Mouse (Mus musculus): Measurements from ENCODE around the gene Mms22l. TPM values are rescaled to one million over a fixed set of nuclear protein-coding genes. Genes with fewer than 3 reads are reported as not detected.
"Not testable (repeated sequence)": the region's sequence is repeated elsewhere in the genome, so short reads cannot be mapped to it uniquely, and the experiment has no call there.

Mms22l gene
- polyA plus RNA-seq (2015; fragmentation: Nextera tagmentation; extraction: Ambion mirVana), result 7.9 and 8.3 TPM in 2 replicates

- Histone ChIP-seq H3K4me2 (ENCODE audit: low read depth, low read length) (peak within 1 kb of the TSS; percentile 85), H3K4me3 (ENCODE audit: low read depth, low read length) (peak within 1 kb of the TSS; percentile 97), H3K27ac (ENCODE audit: low read depth) (peak within 1 kb of the TSS; percentile 93), H3K9ac (replicated peaks) (peak within 1 kb of the TSS; percentile 98), H3K27me3 (ENCODE audit: insufficient read depth, low read length) (no peaks in the 10 kb centered on the region), H3K36me3 (replicated peaks; ENCODE audit: insufficient read depth, low read length) (peaks cover 4% of the 10 kb centered on the region; the same call in 1 of the 2 replicates), H3K9me3 (ENCODE audit: low read length) (no peaks in the 10 kb centered on the region), H3K4me1 (ENCODE audit: insufficient read depth) (peaks cover 3% of the 10 kb centered on the region; the same call in 1 of the 2 replicates)
- TF ChIP-seq EP300 (IDR thresholded peaks at IDR 0.05; ENCODE audit: low read depth), result peak; percentile 85
- no peak for TF ChIP-seq CTCF (IDR thresholded peaks at IDR 0.05; ENCODE audit: low read depth)
- DNase-seq (peak; percentile 98), ATAC-seq (peak; percentile 99)
- WGBS (ENCODE audit: insufficient replicate concordance), result under 1% methylated on average over 67 of the region's 83 CpGs
Measured at GRCm38 (mm10) chr4:24496116-24496952, at the start of gene Mms22l. Gene Mms22l (plus strand): TSS chr4:24496451.

DNA sequence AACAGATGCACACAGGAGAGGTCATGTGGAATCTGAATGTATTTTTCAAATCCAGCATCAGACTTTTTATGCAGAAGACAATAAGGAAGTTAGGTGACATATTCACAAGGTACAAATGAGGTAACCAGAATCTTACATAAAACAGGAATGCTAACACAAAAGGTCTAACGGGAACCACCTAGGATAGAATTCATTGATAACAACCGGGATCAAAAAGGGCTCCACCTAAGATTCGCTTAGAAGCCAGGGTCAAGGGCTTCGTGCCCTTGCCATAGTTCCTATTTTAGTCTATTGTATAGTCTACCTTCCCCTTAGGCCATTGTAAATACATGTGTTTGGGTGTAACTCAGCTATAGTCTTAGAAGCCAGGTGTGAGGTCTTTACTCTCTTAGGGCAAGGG is 12.2 kb upstream of the Mms22l start:
- not testable (repeated sequence) for H3K27ac ChIP-seq (ENCODE audit: low read depth); H3K4me1 ChIP-seq (ENCODE audit: insufficient read depth); H3K9me3 ChIP-seq (ENCODE audit: low read length); DNase-seq; H3K36me3 ChIP-seq (replicated peaks; ENCODE audit: insufficient read depth, low read length); H3K9ac ChIP-seq (replicated peaks); H3K27me3 ChIP-seq (ENCODE audit: insufficient read depth, low read length); H3K4me3 ChIP-seq (ENCODE audit: low read depth, low read length); H3K4me2 ChIP-seq (ENCODE audit: low read depth, low read length); ATAC-seq
- WGBS (ENCODE audit: insufficient replicate concordance), result 85% methylated on average over 4 of the region's 4 CpGs

DNA sequence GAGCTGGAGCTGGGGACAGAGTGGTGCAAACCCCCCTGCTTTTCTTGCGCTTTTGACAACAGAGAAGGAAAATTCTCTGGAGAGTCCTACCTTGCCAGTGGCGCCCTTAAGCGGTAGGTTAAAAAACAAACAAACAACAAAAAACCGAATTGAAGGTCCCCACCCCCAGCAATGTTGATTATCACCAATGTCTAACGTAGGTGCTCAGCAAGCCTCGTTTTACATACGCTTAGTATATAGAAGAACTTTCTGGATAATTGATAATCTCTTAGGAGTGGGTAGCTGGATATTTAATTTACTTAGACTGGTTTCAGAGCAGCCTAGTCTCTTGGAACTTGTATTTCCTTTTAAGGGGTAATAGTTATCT is 685 bp downstream of the Mms22l start:
- Histone ChIP-seq H3K4me2 (ENCODE audit: low read depth, low read length) (peak overlapping the region; percentile 85), H3K9ac (replicated peaks) (peak overlapping the region; percentile 98), H3K36me3 (replicated peaks; ENCODE audit: insufficient read depth, low read length) (peaks cover 6% of the 10 kb centered on the region; the same call in 1 of the 2 replicates), H3K4me1 (ENCODE audit: insufficient read depth) (peaks cover 3% of the 10 kb centered on the region; the same call in 1 of the 2 replicates), H3K9me3 (ENCODE audit: low read length) (no peaks in the 10 kb centered on the region), H3K4me3 (ENCODE audit: low read depth, low read length) (peak overlapping the region; percentile 97), H3K27me3 (ENCODE audit: insufficient read depth, low read length) (no peaks in the 10 kb centered on the region), H3K27ac (ENCODE audit: low read depth) (peak overlapping the region; percentile 93)
- DNase-seq, result no peak
- ATAC-seq, result no peak
- under 1% methylated on average over 7 of the region's 7 CpGs for WGBS (ENCODE audit: insufficient replicate concordance)
- no peak for TF ChIP-seq EP300 (IDR thresholded peaks at IDR 0.05; ENCODE audit: low read depth)

DNA sequence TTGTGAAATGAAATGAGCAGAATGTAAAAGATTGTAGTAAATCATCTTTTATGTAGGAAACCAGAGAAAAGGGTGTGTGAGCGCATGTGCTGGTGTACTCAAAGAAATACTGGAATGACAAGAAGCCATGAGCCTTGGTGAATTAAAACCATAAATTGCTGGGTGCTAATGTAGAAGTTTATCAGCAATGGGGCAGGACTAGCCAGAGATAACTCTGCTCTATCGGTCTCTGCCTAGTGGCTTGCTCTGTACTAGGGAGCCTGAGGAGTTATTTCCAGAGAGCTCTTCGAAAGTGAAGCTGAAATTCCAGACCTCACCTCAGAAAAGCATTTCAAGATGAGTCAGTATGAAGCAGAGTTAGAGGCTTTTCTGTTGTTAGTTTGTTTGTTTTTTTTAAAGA is 12.9 kb downstream of the Mms22l start:
- no peak overlapping the region for H3K27ac ChIP-seq (ENCODE audit: low read depth)
- no peak for TF ChIP-seq CTCF (IDR thresholded peaks at IDR 0.05; ENCODE audit: low read depth)
- TF ChIP-seq EP300 (IDR thresholded peaks at IDR 0.05; ENCODE audit: low read depth), result no peak
- H3K4me1 ChIP-seq (ENCODE audit: insufficient read depth), result no peaks in the 10 kb centered on the region
- H3K27me3 ChIP-seq (ENCODE audit: insufficient read depth, low read length), result no peaks in the 10 kb centered on the region
- H3K4me2 ChIP-seq (ENCODE audit: low read depth, low read length), result no peak overlapping the region
- H3K4me3 ChIP-seq (ENCODE audit: low read depth, low read length), result no peak overlapping the region
- H3K9ac ChIP-seq (replicated peaks), result no peak overlapping the region
- WGBS (ENCODE audit: insufficient replicate concordance), result 78% methylated on average over 3 of the region's 3 CpGs
- ATAC-seq (no peak), DNase-seq (no peak)
- H3K36me3 ChIP-seq (replicated peaks; ENCODE audit: insufficient read depth, low read length), result peaks cover 26% of the 10 kb centered on the region
- H3K9me3 ChIP-seq (ENCODE audit: low read length), result no peaks in the 10 kb centered on the region

- WGBS (ENCODE audit: insufficient replicate concordance), result 81% methylated on average over 4 of the region's 4 CpGs
- Histone ChIP-seq H3K4me2 (ENCODE audit: low read depth, low read length) (no peak overlapping the region), H3K36me3 (replicated peaks; ENCODE audit: insufficient read depth, low read length) (peaks cover 14% of the 10 kb centered on the region), H3K4me3 (ENCODE audit: low read depth, low read length) (no peak overlapping the region), H3K27ac (ENCODE audit: low read depth) (no peak overlapping the region), H3K9ac (replicated peaks) (no peak overlapping the region), H3K4me1 (ENCODE audit: insufficient read depth) (no peaks in the 10 kb centered on the region), H3K27me3 (ENCODE audit: insufficient read depth, low read length) (no peaks in the 10 kb centered on the region), H3K9me3 (ENCODE audit: low read length) (no peaks in the 10 kb centered on the region)
- DNase-seq (no peak), ATAC-seq (no peak)
- no peak for TF ChIP-seq EP300 (IDR thresholded peaks at IDR 0.05; ENCODE audit: low read depth)
- 0 out of 2 replicates have a peak, but pooled peaks have one; percentile 12 for TF ChIP-seq CTCF (IDR thresholded peaks at IDR 0.05; ENCODE audit: low read depth)
Measured at GRCm38 (mm10) chr4:24536989-24537388, 40.7 kb downstream of the Mms22l start.

- Histone ChIP-seq H3K4me2 (ENCODE audit: low read depth, low read length) (no peak overlapping the region; the same call in 1 of the 2 replicates), H3K9ac (replicated peaks) (0 out of 2 replicates have a peak overlapping the region, but pooled peaks have one; percentile 30), H3K27me3 (ENCODE audit: insufficient read depth, low read length) (no peaks in the 10 kb centered on the region), H3K4me1 (ENCODE audit: insufficient read depth) (0 out of 2 replicates have a peak, but pooled peaks cover 2% of the 10 kb centered on the region), H3K36me3 (replicated peaks; ENCODE audit: insufficient read depth, low read length) (no peaks in the 10 kb centered on the region; the same call in 1 of the 2 replicates), H3K27ac (ENCODE audit: low read depth) (no peak overlapping the region), H3K4me3 (ENCODE audit: low read depth, low read length) (no peak overlapping the region), H3K9me3 (ENCODE audit: low read length) (no peaks in the 10 kb centered on the region)
- ATAC-seq (no peak), DNase-seq (no peak)
- 67% methylated on average over 3 of the region's 3 CpGs for WGBS (ENCODE audit: insufficient replicate concordance)
- TF ChIP-seq CTCF (IDR thresholded peaks at IDR 0.05; ENCODE audit: low read depth), result no peak
- TF ChIP-seq EP300 (IDR thresholded peaks at IDR 0.05; ENCODE audit: low read depth), result no peak
Measured at GRCm38 (mm10) chr4:24543421-24543820, 47.2 kb downstream of the Mms22l start.
